Mouse (Mus musculus): Measurements from ENCODE around the gene Lkaaear1.

Lkaaear1 gene

DNA sequence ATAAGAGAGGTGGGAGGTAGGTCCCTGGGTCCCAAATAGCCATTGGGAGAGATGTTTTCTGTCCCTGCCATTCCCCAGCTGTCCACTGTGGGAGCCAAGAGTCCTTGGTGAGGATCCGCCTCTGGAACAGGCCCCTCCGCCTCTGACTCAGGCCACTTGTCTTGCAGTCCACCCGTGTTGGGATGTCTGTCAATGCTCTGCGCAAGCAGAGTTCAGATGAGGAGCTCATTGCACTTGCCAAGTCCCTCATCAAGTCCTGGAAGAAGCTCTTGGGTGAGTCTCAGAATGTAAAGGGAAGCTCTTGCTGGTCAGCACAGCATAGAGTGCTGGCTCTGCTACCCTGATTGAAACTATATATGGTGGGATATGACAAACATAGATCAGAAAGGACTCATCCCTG lies 14.9 kb downstream of the Lkaaear1 start:
- no peak for DNase-seq (ENCODE audit: low spot score)

GRCm38 (mm10) chr2:181681978-181682377 lies 16.3 kb downstream of the Lkaaear1 start:
- DNase-seq (ENCODE audit: low spot score), result no peak

- no peak for DNase-seq (ENCODE audit: low spot score)
Observed at GRCm38 (mm10) chr2:181680716-181681117, 17.5 kb downstream of the Lkaaear1 start.

GRCm38 (mm10) chr2:181679951-181680715 lies 18.1 kb downstream of the Lkaaear1 start, which contains the start of gene Tcea2:
Gene Tcea2, plus strand, starts transcription at chr2:181680310.
- DNase-seq (ENCODE audit: low spot score), result peak; percentile 62

DNA sequence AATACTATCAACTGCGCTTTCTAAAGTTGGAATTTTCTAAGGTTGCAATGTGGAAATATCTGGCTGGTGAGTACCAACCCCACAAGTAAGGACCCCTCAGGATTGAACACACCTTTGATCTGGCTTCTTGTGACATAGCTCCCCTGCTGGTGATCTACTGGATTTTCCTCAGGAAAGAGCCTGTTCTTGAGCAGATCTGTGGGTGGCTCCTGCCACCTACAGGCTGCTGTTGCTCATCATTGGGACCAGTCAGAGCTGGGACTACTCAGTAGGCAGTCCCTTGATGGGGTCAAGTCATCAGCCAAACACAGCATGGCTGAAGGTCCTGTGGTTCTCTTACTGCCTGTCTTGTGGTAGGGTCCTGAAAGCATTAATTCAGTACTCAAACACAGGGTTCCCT lies 19.5 kb downstream of the Lkaaear1 start:
- DNase-seq (ENCODE audit: low spot score), result no peak

- DNase-seq (ENCODE audit: low spot score), result no peak
Observed at GRCm38 (mm10) chr2:181677755-181678098, 20.5 kb downstream of the Lkaaear1 start.

GRCm38 (mm10) chr2:181677096-181677754 lies 21.0 kb downstream of the Lkaaear1 start:
- no peak for DNase-seq (ENCODE audit: low spot score)

DNA sequence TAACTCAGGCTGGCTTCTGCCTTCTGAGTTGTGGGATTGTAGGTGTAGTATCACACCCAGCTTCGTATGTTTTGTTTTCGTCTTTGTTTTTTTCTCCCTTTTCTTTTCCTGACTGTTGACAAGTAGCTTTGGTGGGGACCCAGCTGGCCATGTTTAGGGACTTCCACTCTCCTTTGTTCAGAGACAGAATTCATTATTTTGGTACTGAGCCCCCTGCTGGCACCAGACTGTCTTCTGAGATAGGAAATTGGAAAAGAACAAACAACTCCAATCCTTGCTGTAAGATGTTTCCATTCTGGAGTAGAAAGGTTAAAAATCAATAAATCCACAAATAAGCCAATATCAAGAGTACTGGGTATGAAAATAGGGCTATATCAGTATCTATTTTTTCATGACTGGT lies 21.8 kb downstream of the Lkaaear1 start:
- no peak for DNase-seq (ENCODE audit: low spot score)

- DNase-seq (ENCODE audit: low spot score), result no peak
Observed at GRCm38 (mm10) chr2:181675454-181675853, 22.8 kb downstream of the Lkaaear1 start.

GRCm38 (mm10) chr2:181674934-181675333 lies 23.3 kb downstream of the Lkaaear1 start:
- no peak for DNase-seq (ENCODE audit: low spot score)

- DNase-seq (ENCODE audit: low spot score), result no peak
Observed at GRCm38 (mm10) chr2:181673501-181673900, 24.7 kb downstream of the Lkaaear1 start.

GRCm38 (mm10) chr2:181671984-181672383 lies 26.3 kb downstream of the Lkaaear1 start:
- DNase-seq (ENCODE audit: low spot score), result no peak

- no peak for DNase-seq (ENCODE audit: low spot score)
Observed at GRCm38 (mm10) chr2:181671326-181671725, 26.9 kb downstream of the Lkaaear1 start, which contains the start of gene Sox18. Gene Sox18, minus strand, starts transcription at chr2:181671640.

GRCm38 (mm10) chr2:181670913-181671311 lies 27.3 kb downstream of the Lkaaear1 start:
- DNase-seq (ENCODE audit: low spot score), result no peak

DNA sequence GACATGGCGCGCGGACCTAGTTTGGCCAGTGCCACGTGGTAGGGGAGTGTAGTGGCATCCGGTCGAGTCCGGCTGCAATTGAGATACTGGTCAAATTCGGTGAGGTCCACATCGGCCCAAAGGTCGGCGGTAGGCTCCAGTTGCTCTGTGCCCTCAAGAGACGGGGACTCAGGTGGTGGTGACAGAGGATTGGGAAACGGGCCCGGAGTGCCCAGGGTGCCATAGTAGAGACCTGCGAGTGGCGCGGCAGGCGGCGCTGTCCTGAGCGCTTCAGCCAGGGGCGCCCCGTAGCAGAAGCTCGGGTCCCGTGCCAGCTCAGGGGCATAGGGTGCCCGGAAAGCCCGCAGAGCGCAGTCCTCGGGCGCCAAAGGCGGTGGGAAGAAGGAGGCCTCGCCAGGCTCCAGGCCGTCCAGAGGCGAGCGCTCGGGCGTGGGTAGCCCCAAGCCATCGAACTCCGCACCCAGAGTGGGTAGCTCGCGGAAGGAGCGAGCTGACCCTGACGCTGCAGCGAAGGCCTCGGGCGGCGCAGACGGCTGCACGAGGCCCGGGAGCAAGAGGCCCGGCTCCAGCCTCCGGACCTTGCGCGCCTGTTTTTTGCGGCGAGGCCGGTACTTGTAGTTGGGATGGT lies 27.8 kb downstream of the Lkaaear1 start:
- no peak for DNase-seq (ENCODE audit: low spot score)

GRCm38 (mm10) chr2:181663298-181663630 lies 35.0 kb downstream of the Lkaaear1 start:
- no peak for DNase-seq (ENCODE audit: low spot score)

DNA sequence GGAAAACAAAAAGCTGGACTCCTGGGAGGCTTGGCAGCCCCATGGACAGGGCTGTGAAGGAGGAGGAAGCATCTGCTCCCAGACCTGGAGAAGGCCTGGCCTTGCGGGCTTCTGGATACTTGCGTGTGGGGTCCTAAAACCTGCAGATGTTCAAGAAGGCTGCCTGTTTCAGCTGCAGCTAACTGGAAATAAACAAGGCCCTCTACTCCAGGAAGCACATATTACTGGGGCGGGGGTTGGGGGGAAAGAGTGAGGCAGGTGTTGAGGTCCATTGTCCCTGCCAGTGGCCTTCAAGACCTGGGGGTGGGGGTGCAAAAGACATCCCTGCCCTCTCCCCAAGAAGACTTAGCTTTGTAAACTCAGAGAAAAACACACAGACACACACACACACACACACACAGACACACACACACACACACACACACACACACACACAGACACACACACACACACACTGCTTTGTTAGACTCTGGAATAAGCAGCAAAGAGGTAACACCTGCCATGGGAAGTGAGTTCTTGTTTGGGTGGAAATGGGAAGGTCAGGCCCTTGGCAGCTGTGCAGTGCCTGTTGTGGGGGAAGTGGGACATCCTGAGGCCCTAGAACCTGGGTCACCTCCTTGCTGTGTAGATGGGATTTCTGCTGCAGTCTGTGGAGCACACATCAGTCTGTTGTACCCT lies 35.5 kb downstream of the Lkaaear1 start:
- DNase-seq (ENCODE audit: low spot score), result no peak

GRCm38 (mm10) chr2:181659609-181660055 lies 38.6 kb downstream of the Lkaaear1 start:
- DNase-seq (ENCODE audit: low spot score), result peak; percentile 44

DNA sequence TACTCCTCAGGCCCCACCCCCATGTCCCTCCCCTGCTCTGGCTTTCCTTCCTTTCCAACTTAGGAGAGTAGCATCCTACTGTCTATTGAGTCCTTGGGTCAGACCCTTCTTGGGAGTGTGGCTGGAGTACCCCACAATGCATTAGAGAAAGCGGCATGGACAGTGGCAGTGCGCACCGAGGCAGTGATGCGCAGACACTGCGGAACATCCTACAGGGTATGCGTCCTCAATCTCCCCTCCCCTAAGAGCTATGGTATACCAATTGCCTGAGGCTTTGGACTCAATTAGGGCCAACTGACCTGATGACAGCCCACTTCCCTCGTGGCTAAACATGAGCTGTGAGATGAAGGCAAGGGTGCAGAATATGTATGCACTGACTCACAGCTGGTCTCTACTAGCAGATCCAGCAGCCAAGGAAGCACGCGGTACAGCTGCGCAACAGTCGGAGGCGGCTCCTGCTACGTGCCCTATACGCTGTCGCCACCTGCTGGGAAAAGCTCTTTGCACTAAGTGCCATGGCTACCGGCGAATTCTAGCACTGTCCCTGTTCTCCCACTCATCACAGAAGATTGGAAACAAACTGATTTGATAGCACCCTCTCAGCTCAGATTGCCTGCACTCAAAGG lies 39.2 kb downstream of the Lkaaear1 start:
- DNase-seq (ENCODE audit: low spot score), result no peak

DNA sequence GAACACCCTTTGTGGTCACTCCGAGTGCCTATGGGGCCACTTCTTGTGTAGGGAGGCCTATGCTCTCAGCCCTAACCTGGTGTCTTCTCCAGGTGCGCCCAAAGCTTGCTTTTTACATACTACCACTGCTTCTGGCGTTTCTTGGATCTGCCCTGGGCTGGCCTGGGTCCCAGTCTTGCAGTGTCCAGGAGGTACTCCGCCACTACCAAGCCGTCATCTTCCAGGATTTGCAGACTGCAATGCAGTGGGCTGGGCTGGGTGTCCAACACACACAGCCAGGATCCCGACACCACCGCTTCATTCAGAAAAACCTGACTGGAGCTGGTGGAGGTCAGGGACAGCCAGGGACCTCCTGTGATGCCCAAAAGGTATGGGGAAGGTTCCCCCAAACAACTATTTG lies 39.7 kb downstream of the Lkaaear1 start:
- DNase-seq (ENCODE audit: low spot score), result no peak

DNA sequence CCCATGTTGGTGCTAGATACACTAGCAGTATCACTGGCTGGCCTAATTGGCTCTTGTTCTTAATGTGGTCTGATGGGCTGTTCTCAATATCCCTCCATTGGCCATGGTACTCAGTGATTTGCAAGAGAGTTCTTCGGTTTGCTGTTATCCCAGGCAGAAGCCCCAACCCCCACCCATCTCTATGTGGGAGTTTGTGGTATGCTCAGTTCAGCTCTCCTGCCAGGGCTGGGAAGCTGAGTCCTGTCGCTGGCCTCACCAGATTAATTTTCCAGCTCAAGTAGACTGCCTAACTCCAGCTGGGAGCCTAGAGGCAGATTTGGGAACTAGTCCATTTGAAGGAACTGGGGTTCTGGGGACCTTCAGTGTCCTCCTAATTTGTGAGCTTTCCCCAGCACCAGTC lies 40.8 kb downstream of the Lkaaear1 start:
- DNase-seq (ENCODE audit: low spot score), result no peak

DNA sequence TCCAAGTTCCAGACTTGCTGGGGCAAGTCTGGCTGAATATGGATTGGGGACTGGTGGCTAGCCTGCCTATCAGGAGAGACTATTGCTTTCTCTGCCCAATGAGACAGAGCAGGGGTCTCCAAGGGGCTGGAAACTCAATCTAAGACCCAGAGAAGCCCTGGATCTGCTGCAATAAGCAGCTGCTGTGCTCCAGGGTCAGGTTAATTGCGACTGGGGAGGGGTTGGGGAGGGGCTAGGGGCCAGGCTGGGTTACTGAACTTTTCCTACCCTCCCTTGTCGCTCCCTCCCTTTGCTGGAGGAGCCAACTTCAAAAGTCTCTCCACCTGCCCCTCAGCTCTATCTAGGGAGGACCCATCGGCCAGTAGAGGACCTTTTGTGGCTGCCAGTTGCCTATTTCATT lies 41.5 kb downstream of the Lkaaear1 start, which contains the start of gene Gm29797:
Gm29797 (plus strand) TSS at position 301 of the 400 bp plus-strand sequence.
- DNase-seq (ENCODE audit: low spot score), result no peak
